Mouse (Mus musculus) liver, embryonic 14.5 days (tissue): Measurements from ENCODE around the gene Slc16a9.

Source experiments
- CTCF ChIP-seq: IDR thresholded peaks from 2 replicates; pipeline ENCODE4 v1.5.1; 2016; ENCODE audit warnings: antibody characterized with exemption, low read depth, control low read depth
- EP300 ChIP-seq: IDR thresholded peaks from 2 replicates; pipeline ENCODE4 v1.6.1; 2016; ENCODE audit warnings: antibody characterized with exemption, low read depth

- TF ChIP-seq CTCF (no peak), EP300 (no peak)
These were observed 652 bp downstream of the Slc16a9 start for GRCm38 (mm10) chr10:70245559-70245945.
